Mouse (Mus musculus) lung, adult 2 months (tissue): ENCODE data around the gene Tmc5.

ENCODE experiments used
- CTCF ChIP-seq: fragments of 200-500 bp; IDR thresholded peaks from 2 replicates; pipeline ENCODE4 v1.5.1; 2011; ENCODE audit warnings: mild to moderate bottlenecking, low read length, control low read depth; ENCODE audit not compliant: insufficient read depth
- POLR2A ChIP-seq: fragments of 200-500 bp; IDR thresholded peaks from 2 replicates; pipeline ENCODE4 v1.6.1; 2011; ENCODE audit warnings: low read depth, mild to moderate bottlenecking, control low read depth, low read length, borderline replicate concordance; ENCODE audit errors: extremely low read depth

DNA sequence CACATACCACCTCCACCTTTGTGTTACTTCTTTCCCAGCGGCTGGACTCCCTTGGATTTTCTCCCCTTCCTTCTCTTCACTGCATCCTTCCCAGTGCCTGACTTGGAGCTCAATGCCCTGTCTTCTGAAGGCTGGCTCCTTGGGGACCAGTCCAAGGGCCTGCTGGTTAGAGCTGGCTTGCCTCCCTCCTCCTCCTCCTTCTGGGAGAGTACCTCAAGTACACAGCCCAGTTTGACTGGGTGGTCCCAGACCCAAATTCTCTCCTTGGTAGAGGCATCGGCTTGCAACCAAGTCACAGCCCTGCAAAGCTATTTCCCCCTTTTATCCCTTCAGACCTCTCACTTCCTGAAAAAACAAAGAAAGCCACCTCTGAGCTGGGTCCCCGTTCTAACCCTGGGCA, 18.8 kb upstream of the Tmc5 start:
- TF ChIP-seq CTCF (no peak), POLR2A (no peak)
